Mouse (Mus musculus) heart, embryonic 13.5 days (tissue): Measurements from ENCODE around the gene Mterf2. TPM values are rescaled to one million over a fixed set of nuclear protein-coding genes. Genes with fewer than 3 reads are reported as not detected.
A peak's percentile ranks its signal among the peaks of the same experiment; 100 is the strongest.

Experiments used
- ATAC-seq: fragments of 200-750 bp; cut with Nextera tagmentation; 2 replicates; pipeline ENCODE4 v1.8.0; 2017; ENCODE audit warnings: moderate TSS enrichment; ENCODE audit not compliant: insufficient number of reproducible peaks, low FRiP score, low TSS enrichment; ENCODE audit errors: extremely low read depth
- H3K27ac ChIP-seq: fragments of 300-500 bp; sonication (generic); replicated peaks from 2 replicates; pipeline ENCODE4 v1.5.1; 2015; ENCODE audit warnings: moderate library complexity, mild to moderate bottlenecking, inconsistent platforms
- H3K27me3 ChIP-seq: fragments of 300-500 bp; sonication (generic); replicated peaks from 2 replicates; pipeline ENCODE4 v1.6.1; 2015; ENCODE audit warnings: mild to moderate bottlenecking, inconsistent platforms
- H3K36me3 ChIP-seq: fragments of 300-500 bp; sonication (generic); 2 replicates; pipeline ENCODE4 v1.6.1; 2015; ENCODE audit warnings: mild to moderate bottlenecking, inconsistent platforms
- H3K4me1 ChIP-seq: fragments of 300-500 bp; sonication (generic); 2 replicates; pipeline ENCODE4 v1.6.1; 2015; ENCODE audit warnings: inconsistent platforms
- H3K4me2 ChIP-seq: fragments of 300-500 bp; sonication (generic); 2 replicates; pipeline ENCODE4 v1.6.1; 2015; ENCODE audit warnings: inconsistent platforms, mild to moderate bottlenecking, moderate library complexity
- H3K4me3 ChIP-seq: fragments of 300-500 bp; sonication (generic); 2 replicates; pipeline ENCODE4 v1.5.1; 2015; ENCODE audit warnings: moderate library complexity, mild to moderate bottlenecking, inconsistent platforms
- H3K9ac ChIP-seq: fragments of 300-500 bp; sonication (generic); 2 replicates; pipeline ENCODE4 v1.6.1; 2015; ENCODE audit warnings: inconsistent platforms, mild to moderate bottlenecking, moderate library complexity
- H3K9me3 ChIP-seq: fragments of 300-500 bp; sonication (generic); 2 replicates; pipeline ENCODE4 v1.6.1; 2016; ENCODE audit warnings: inconsistent platforms
- WGBS: fragments of 180-500 bp; shearing (Covaris S2); methylation state at CpG from one replicate; pipeline ENCODE4 v1.1.7; 2015; ENCODE audit warnings: mixed read lengths; 5-methylcytosine and 5-hydroxymethylcytosine counted together
- polyA plus RNA-seq: library from polyadenylated mRNA; unstranded; fragments of >200 nt; fragmentation: Nextera tagmentation; extraction: Ambion mirVana; gene quantifications from 2 replicates; pipeline ENCODE4 v1.2.1, GENCODE M21; 2015

Gene Mterf2
- polyA plus RNA-seq, 1 experiment from 2014 or later: 11.8 TPM

DNA sequence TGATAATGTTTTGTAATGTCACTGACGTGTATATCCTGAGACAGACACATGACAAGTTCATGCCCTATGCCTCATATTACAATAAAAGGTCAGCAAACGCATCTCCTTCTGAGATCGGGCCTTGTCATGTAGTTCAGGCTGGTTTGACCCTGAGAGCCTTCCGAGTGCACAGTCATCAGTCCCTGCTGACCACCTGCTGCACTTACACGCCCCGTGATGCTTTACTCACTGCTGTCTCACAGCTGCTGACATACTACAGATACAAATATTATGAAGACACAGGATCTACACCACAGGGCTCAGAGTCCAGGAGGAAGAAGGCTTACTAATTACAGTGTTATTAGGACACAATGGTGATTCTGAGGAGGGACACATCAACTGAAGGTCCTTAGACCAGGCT is 8.7 kb upstream of the Mterf2 start:
- Histone ChIP-seq H3K4me2 (no peak overlapping the region), H3K27me3 (no peaks in the 10 kb centered on the region), H3K36me3 (peaks cover 27% of the 10 kb centered on the region), H3K9ac (no peak overlapping the region), H3K27ac (no peak overlapping the region), H3K4me1 (no peaks in the 10 kb centered on the region), H3K9me3 (no peaks in the 10 kb centered on the region), H3K4me3 (no peak overlapping the region)
- WGBS: 78% methylated on average over 6 of the region's 6 CpGs
- ATAC-seq: no peak

DNA sequence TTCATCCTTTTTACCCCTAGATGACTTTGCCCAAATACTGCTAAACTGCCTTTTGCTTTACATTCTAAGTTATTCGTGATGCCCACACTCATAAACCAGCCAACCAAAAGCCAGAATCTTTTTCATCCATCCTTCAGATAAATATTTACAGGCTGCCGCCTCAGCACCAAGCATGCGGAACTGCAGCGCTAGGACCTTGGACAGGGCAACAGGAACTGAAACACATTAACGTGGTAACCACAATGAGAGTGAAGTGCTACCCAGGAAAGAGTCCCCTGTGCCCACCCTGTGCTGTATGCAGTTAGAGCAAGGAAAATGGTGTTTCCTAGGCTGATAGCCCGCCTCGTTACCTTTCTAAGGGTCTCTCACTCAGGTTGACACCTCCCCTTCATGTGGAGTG is 626 bp upstream of the Mterf2 start:
- peak overlapping the region; percentile 65 for H3K9ac ChIP-seq
- peak overlapping the region; percentile 75 for H3K4me2 ChIP-seq
- H3K9me3 ChIP-seq: no peaks in the 10 kb centered on the region
- peaks cover 23% of the 10 kb centered on the region for H3K36me3 ChIP-seq
- H3K27ac ChIP-seq: no peak overlapping the region; the same call in 1 of the 2 replicates
- H3K27me3 ChIP-seq: no peaks in the 10 kb centered on the region
- 24% methylated on average over 7 of the region's 7 CpGs for WGBS
- H3K4me3 ChIP-seq: peak overlapping the region; percentile 69
- ATAC-seq: no peak
- H3K4me1 ChIP-seq: peaks cover 15% of the 10 kb centered on the region

DNA sequence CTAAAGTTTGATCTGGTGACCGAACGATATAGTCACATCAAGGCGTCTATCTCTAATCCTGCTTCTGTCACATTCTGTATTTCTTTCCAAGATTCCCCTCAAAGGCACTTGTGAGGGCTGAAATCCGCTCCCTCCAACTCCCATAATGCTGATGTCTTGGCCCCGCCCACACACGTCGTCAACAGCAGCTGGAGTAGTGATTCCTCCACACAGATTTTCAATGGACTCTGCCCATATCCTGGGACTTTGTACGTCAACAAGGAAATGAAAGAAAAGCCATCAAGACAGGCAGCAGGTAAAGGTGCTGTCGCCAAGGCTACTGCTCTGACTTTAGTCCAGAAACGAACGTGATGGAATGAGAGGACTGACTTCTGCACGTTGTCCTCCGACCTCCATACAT is 2.6 kb downstream of the Mterf2 start:
- WGBS: 80% methylated on average over 13 of the region's 13 CpGs

DNA sequence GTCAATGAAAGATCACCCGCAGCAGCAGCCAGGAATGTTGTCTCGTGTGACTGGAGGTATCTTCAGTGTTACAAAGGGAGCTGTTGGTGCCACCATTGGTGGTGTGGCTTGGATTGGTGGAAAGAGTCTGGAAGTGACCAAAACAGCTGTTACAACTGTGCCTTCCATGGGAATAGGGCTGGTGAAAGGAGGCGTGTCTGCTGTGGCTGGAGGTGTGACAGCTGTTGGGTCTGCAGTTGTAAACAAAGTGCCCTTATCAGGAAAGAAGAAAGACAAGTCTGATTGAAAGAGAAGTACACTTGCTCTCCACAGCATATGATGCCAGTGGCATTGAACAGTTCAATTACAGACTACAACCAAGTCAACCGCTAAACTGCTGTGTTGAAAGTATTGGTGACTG is 13.4 kb downstream of the Mterf2 start:
- Histone ChIP-seq H3K36me3 (peaks cover 66% of the 10 kb centered on the region), H3K4me1 (peaks cover 9% of the 10 kb centered on the region; the same call in 1 of the 2 replicates)

More for the DNA sequence above, 2.6 kb downstream of the Mterf2 start:
- Histone ChIP-seq H3K36me3 (peaks cover 46% of the 10 kb centered on the region), H3K27me3 (no peaks in the 10 kb centered on the region), H3K9ac (no peak overlapping the region), H3K4me2 (no peak overlapping the region), H3K27ac (no peak overlapping the region), H3K9me3 (no peaks in the 10 kb centered on the region), H3K4me3 (no peak overlapping the region), H3K4me1 (peaks cover 15% of the 10 kb centered on the region)
- ATAC-seq: no peak

DNA sequence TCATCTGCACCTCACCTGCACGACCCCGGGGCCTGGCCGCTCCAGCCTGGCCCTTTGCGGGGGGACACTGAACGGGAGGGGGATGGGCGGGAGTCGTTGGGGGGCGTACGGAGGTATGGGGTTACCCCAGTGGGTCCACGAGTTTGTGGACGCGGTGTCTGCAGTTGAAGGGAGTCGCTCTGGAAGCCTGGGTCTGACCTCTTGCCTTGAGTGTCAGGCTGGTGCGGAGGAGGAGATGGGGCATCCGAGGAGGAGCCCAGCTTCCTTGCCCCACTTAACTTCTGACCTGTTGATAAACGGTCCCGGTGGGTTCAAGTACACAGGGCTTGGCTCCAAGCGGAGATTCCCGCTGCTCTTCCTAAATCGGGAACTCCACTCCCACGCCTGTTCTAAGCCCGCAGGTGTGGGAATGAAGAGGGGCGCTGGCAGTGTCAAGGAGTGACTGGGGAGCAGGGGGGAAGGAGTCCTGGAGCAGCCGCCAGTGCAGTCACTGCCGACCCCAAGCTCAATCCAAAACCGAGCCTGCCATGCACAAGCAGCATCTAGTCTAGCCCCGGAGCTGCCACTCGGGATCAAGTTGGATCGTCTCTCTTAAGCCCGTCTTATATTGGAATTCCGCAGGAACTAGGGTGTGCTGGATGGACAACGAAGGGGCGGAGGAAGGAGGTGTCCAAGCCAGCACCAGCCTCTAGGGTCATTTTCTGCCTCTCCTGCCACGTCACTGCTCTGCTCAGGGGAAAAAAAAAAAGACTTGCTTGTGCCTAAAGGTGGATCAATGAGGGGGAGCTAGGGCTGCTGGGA is 24.5 kb downstream of the Mterf2 start:
- peak; percentile 7; the same call in 1 of the 2 replicates for ATAC-seq
- Histone ChIP-seq H3K27me3 (no peaks in the 10 kb centered on the region), H3K4me3 (peak overlapping the region; percentile 87), H3K36me3 (no peaks in the 10 kb centered on the region), H3K4me2 (peak overlapping the region; percentile 82), H3K9ac (peak overlapping the region; percentile 99), H3K27ac (peak overlapping the region; percentile 95), H3K4me1 (peaks cover 21% of the 10 kb centered on the region), H3K9me3 (no peaks in the 10 kb centered on the region)
- under 1% methylated on average over 33 of the region's 34 CpGs for WGBS

More for the DNA sequence above, 13.4 kb downstream of the Mterf2 start:
- no peak overlapping the region for H3K4me3 ChIP-seq
- ATAC-seq: no peak
- no peak overlapping the region for H3K9ac ChIP-seq
- WGBS: 59% methylated on average over 4 of the region's 4 CpGs
- H3K4me2 ChIP-seq: no peak overlapping the region
- no peak overlapping the region for H3K27ac ChIP-seq
- no peaks in the 10 kb centered on the region for H3K27me3 ChIP-seq
- no peaks in the 10 kb centered on the region for H3K9me3 ChIP-seq

DNA sequence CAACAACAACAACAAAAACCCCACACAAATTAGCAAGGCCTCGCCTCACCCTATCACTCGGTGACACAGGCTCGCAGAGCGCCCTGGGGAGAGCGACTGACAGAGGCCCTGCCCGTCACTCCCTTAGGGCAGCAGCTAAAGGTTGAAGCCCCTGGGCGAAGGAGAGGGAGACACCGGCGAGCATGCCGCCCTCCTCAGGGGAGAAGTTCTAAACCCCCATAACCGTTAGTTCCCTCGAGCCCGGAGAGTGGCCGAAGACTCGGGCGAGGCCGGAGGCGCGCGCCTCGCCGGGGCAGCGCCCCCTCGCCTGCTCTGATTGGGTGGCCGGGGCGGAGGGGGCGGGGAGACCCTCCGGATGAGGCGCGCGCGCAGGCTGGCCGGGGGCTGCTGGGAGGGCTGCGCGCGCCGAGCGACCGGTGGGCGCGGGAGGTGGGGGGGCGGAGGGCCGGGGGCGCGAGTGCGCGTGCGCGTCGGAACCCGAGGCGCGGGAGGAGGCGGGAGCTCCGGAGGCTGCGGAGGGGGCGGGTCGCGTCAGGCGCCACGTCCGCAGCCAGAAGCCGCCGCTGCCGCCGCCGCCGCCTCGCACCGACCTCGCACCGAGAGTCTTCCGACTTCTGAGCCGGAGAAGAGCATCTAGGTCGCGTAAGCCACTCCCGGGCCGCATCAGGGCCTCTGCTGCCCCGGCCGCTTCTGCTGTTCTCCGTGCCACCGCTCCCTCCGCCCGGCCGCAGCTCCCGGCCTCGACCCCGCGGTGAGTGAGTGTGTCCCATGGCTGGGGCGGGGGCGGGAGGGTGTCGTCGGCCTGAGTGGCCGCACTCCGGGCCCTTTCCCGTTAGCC is 25.4 kb downstream of the Mterf2 start, which contains the start of the genes Fhl4 and Tmem263:
Gene Fhl4 (minus strand): TSS at position 249 of the 838 bp plus-strand sequence.
Gene Tmem263 (plus strand): TSS at position 381 of the 838 bp plus-strand sequence.
- WGBS: under 1% methylated on average over 70 of the region's 96 CpGs

DNA sequence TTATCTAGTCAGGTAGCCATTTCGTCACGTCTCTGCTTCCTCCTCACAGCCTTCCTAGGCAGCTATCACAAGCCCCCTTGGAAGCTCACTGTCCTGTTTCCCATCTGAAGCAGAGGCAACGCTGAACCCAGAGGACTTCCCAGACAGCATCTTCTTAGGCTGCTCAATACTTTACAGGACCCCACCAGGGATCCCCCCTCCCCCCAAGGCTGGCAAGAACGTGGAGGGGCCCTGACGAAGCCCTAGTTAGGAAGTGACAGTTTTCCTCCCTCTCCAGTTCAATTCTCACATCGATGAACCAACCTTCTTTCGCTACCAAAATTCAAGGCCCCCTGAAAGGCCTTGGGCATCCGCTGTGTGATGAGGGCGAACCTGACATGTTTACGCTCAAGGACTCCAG is 26.0 kb downstream of the Mterf2 start:
- Histone ChIP-seq H3K4me3 (peak overlapping the region; percentile 87), H3K27ac (peak overlapping the region; percentile 92), H3K9me3 (no peaks in the 10 kb centered on the region), H3K9ac (peak overlapping the region; percentile 99), H3K27me3 (no peaks in the 10 kb centered on the region), H3K4me1 (peaks cover 21% of the 10 kb centered on the region), H3K36me3 (no peaks in the 10 kb centered on the region), H3K4me2 (peak overlapping the region; percentile 82)
- WGBS: 1% methylated on average over 10 of the region's 10 CpGs
- no peak for ATAC-seq

More for the DNA sequence above, 25.4 kb downstream of the Mterf2 start, which contains the start of the genes Fhl4 and Tmem263:
- peaks cover 21% of the 10 kb centered on the region for H3K4me1 ChIP-seq
- ATAC-seq: peak; percentile 98
- no peaks in the 10 kb centered on the region for H3K27me3 ChIP-seq
- peak within 1 kb of the TSS; percentile 82 for H3K4me2 ChIP-seq
- no peaks in the 10 kb centered on the region for H3K9me3 ChIP-seq
- H3K27ac ChIP-seq: peak within 1 kb of the TSS; percentile 95
- H3K9ac ChIP-seq: peak within 1 kb of the TSS; percentile 99
- no peaks in the 10 kb centered on the region for H3K36me3 ChIP-seq
- H3K4me3 ChIP-seq: peak within 1 kb of the TSS; percentile 87

DNA sequence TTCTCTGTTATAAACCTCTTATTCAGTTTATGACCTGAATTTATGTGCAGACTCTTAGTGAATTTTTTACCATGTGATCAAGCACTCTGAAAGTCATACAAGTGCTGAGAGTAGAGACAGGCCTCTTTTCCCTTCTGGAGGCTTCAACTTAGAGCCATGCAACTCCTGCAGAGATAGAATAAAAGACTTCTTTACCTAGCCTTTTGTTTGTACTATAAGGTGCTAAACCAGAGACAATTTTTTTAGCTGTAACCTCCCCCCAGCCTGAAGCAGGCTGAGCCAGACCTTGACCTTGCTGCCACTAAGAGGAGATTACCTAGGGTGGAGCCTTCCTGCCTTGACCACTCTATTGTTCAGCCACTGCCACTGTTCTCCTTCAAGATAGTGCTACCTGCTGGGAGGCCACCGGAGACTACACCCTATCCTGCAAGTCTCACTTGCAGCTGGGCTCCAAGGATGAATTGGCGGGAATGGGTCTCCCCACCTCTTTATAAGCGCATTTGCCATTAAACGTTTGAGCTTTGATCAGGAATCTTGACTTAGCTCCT is 56.1 kb downstream of the Mterf2 start:
- Histone ChIP-seq H3K9ac (no peak overlapping the region), H3K27ac (no peak overlapping the region), H3K4me1 (no peaks in the 10 kb centered on the region), H3K4me3 (no peak overlapping the region), H3K36me3 (no peaks in the 10 kb centered on the region), H3K4me2 (no peak overlapping the region), H3K9me3 (peaks cover 5% of the 10 kb centered on the region; the same call in 1 of the 2 replicates), H3K27me3 (no peaks in the 10 kb centered on the region)
- no peak for ATAC-seq
- 45% methylated on average over 4 of the region's 4 CpGs for WGBS

Other genes starting within 250 kb of the Mterf2 start
- gene Ric8b, start 210.4 kb downstream of the Mterf2 start, polyA plus RNA-seq: 14.3 and 15.4 TPM in 2 replicates
- gene Fhl4, start 25.5 kb downstream of the Mterf2 start, polyA plus RNA-seq: 1.4 and 1.7 TPM in 2 replicates
- gene Tmem263, start 25.4 kb downstream of the Mterf2 start, polyA plus RNA-seq: 56.0 and 56.6 TPM in 2 replicates
- 14.8 and 15.2 TPM in 2 replicates for gene Cry1, start 57.0 kb upstream of the Mterf2 start, polyA plus RNA-seq